Mouse (Mus musculus): ENCODE results near the gene Gpat2. TPM values are rescaled to one million over a fixed set of nuclear protein-coding genes. Genes with fewer than 3 reads are reported as not detected.

Gpat2 gene
- total RNA-seq, 4 experiments from 2014 or later, result not detected

DNA sequence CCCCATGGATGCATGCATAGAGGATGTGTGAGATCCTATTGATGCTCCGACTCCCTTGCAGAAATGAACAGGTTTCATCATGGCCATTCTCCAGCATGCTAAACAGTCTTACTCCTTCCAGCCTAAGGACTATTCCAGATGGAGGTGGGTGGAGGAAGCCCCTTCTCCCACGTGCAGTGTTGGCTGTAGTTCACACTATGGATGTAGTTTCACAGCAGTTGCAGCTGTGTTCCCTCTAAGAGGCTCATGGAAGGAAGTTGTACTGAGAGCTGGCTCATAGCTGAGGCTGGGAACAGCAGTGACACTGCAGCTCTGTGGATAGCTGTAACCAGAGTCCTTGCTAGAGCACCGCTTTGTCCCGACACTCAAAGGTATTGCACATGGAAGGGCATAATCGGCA lies 12.7 kb downstream of the Gpat2 start:
- DNase-seq (ENCODE audit: low spot score), result no peak

DNA sequence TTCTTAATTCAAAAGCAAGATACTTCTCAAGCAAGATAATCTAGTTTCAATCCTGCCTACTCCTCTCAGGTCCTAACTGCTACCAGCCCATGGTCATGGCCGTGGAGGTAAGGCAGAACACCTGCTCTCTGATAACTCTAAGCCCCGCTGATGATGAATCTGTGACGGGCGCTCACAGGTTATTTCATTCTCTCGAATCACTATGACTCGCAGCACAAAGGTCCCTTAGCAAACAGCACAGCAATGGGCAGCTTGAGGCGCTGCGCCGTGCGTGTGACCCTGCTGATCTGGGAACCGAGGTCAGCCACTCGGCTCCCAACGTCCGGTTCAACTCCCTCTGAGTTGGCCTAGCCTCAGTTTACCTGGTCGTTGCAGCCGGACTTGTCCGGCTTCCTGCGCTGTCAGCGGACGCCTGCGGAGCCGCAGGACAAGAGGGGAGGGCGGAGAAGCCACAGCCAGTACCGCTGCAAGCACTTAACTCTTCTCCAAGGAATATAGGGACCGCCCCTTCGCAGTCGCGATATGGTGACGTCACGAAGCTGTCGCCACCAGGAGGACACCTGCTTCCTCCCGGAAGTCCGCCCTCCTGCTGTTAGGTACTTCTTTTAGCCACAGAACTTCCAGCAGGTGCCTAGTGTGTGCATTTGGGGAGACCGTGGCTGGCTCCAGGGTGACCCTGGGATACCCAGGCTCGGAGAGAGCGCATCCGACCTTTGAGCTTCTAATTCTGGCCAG lies 19.2 kb downstream of the Gpat2 start, which contains the start of gene Fahd2a:
Fahd2a (minus strand) TSS at position 511 of the 735 bp plus-strand sequence.
- DNase-seq (ENCODE audit: low spot score), result peak; percentile 77

DNA sequence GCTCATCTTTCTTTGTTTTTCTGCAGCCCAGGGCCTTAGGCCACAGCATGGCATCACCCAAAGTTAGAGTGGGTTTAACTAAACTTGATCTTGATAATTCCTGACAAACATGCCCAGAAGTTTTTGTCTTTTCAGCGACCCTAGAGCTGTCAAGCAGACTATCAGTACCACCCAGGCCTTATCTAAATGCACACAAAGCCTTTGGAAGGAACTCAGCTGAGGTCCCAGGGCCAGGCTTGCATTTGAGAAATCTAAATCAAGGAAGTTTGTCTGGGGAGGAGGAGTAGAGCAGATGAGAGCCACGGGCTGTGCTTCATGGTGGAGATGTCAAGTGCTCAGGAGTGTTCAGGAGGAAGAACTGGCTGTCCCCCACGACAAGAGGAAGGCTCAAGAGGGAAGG lies 21.8 kb downstream of the Gpat2 start:
- DNase-seq (ENCODE audit: low spot score), result no peak

DNA sequence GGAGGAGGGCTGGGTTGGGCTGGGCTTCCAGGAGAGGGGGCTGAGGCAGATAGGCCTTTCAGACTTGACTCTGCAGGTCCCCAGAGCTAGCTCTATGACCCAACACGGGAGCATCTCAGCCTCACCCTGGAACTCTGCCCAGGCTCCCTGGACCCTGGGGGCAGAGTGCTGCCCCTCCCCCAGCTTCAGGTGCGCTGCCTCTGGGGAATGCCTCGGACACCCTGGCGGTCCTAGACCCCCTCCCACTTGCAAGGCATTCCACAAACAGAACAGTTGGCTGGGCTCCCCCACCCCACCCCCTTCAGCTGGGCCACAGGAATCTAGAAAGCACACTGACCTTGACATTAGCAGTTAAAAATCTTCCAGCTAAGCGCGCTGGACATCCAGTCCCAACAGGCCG lies 24.7 kb downstream of the Gpat2 start:
- no peak for DNase-seq (ENCODE audit: low spot score)

DNA sequence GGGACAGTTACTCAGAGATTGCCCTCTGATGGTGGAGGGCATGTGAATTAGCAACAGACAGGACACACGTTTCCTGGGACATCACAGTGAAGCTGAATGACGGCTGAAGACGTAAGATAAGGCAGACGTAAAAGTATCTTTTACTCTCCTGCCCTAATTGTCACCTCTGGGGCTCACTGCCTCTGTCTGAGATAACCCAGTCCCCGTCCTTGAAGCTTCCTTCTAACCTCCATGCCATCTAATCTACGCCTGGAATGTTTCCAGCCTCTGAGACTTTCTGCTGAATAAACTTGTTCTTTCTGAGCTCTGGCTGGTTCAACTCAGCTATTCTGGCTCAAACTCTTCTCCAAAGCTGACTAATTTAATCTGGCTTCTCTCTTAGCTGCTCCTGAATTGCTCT lies 26.7 kb downstream of the Gpat2 start:
- DNase-seq (ENCODE audit: low spot score), result no peak

DNA sequence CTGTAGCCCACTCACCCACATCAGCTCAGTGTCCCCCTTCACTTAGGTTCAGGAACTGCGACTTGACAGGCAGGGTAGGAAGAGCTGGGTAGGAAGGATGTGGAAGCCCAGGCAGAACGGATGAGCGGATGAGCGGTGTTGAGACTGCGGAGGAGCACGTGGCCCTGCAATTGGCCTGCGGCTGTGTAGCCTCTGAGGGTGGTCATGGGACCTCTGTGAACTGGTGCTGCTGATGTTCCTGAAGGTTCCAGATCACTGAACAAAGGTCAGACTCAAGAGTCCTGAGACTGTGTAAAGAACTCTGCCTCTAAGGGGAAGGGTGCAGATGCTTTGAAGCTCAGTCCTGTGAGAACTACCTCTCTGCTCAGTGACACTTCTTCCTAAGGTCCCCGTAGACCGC lies 28.1 kb downstream of the Gpat2 start:
- no peak for DNase-seq (ENCODE audit: low spot score)

DNA sequence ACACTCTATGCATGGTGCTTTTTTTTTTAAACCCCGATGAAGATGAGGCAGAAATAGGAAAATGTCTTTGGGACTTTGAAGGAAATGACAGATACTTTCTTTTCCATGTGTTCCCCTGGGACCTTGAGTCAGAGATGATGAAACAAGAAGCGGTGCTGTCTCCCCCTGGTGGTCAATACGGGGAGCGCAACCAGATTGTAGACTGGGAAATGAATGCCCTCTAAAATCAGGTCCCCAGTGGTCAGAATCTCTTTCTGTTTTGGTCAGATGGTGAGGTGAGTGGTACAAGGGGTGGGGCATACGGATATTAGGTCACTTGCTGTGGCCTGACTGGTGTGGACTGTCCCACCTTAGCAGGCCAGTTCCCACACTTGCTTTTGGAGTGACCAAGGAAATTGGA lies 28.8 kb downstream of the Gpat2 start:
- DNase-seq (ENCODE audit: low spot score), result peak; percentile 77

DNA sequence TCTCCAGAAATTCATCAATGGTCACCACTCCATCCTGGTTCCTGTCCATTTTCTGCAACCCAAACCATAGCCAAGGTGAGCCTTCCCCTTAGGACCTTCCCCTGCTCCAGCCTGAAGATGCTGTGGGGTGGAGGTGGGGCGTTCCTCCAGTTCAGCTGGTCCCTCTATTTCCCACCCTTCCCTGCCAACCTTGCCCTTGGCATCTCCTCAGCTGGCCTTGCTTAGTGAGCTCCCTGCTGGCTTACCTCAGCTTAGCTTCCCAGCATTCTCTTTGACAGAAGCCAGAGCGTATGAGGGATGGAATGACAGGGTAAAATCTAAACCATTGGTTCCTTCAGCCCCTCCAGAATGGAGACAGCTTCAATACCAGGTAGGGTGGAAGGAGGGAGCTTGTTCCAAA lies 34.3 kb downstream of the Gpat2 start:
- no peak for DNase-seq (ENCODE audit: low spot score)

DNA sequence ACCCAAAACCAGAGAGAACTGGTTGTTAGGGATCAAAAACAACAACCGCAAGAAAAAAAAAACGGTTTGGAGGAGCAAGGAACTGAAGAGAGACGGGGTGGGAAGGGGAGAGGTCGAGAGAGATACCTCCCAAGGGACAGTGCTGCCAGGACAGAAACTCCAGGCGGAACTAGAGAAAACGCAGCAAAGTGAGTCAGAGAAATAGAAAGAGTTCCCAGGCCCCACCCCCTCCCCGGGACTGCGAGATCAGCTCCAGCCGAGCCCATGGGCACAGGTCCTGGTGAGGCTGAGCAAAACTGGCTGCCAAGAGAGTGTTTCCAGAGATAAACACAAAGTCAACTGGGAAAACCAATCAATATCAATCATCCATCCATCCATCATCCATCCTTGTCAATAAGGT lies 36.4 kb downstream of the Gpat2 start:
- no peak for DNase-seq (ENCODE audit: low spot score)

DNA sequence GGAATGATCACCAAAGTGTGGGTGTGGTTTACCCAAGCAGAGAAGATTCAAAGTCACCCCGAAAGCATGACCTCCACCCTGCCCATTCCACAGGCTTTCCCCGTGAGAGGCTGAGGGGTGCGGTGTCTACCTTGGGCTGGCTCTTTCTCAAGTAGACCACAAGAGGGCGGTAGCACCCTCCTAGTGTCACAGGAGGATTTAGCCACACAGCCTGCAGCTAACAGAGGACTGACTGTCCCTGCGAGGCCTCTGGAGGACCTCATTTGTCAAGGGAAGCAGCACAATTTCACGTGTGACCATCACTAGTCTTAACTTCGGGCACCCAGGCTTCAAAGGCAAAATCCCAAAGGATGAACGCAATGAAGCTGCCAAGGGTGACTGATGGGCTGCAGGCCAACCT lies 37.3 kb downstream of the Gpat2 start:
- DNase-seq (ENCODE audit: low spot score), result peak; percentile 60

DNA sequence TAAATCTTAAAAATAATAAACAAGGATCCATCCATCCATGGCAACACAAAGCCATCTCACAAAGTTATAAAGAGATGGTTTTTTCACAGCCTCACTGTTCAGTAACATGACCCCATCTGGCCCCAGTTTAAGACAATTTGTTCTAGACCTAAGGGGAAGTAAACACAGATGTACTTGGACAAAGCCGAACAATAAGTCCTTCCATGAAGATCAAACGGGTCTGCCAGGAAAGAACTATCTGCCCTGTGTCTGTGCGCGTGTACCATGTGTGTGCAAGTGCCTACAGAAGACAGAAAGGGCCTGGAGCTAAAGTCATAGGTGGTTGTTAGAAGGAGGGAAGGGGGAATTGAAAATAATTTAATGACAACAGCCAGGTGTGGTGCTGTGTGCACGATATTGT lies 45.2 kb downstream of the Gpat2 start:
- DNase-seq (ENCODE audit: low spot score), result no peak

DNA sequence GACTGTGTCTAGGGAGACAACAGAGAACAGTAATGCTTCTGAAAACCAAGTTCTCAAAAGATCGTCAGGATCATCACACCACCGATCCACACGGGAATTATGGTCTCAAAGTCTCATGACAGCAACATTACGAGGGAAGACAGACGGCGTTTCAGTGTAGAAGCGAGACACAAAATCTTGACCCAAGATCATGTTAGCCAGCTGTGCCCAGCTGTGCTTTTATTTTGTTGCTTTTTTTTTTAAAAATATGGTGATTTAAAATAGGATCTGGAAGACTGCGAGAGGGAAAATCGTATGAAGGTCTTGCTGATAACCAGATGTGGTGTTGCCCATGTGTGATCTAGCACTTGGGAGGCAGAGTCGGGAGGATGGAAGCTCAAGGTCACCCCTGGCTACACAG lies 45.7 kb downstream of the Gpat2 start:
- DNase-seq (ENCODE audit: low spot score), result no peak

DNA sequence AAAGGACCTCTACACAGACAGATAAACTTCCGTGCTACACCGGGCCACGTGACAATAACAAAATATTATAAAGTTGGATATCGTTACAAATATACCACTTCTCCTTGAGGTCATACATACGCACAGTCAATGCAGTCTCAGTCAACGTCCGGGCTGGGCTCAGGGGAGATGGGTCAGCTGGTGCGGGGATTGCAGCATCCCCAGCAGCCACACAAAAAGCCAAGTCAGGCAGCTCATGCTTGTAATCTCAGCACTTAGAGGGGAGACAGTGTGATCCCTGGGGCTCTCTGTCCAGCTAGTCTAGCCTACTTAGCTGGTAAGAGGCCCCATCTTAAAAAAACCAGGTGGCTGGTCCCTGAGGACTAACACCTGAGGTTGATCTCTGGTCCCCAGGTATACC lies 46.3 kb downstream of the Gpat2 start:
- DNase-seq (ENCODE audit: low spot score), result no peak

DNA sequence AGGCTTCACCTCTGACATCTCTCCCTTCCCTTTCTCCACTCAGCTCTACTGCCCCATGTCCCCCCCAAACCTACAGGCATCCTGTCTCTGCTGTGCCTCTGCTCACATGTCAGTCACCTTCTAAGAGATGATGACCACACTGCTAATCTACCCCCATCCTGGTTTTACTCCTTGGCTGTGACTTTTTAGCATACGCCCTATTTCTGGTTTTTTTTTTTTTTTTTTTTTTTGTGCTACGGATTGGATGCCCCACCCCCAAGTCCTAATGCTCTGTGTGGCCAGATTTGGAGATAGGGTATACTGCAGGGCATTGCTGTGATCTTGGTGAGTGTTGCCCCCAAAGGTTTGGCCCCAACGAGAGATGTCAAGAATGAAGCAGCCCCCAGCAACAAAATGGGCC lies 47.3 kb downstream of the Gpat2 start:
- no peak for DNase-seq (ENCODE audit: low spot score)

DNA sequence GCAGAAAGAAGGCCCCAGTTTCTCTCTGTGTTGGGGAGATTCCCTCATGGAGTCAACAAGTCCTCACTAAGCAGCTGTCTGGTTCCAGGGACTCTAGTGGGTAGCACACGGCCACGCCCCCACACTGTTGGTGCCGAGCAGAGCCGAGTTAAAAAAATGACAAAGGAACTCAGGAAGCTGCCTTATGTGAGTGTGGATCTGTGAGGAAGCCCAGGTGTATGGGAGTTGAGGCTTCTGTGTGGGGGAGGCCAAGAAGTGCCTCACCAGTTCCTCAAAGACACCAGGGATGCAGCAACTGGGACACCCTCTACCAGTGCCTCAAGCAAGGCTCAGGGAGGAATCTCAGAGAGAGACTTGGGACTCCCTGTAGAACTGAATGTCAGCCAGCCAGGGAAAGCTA lies 54.2 kb downstream of the Gpat2 start:
- no peak for DNase-seq (ENCODE audit: low spot score)

DNA sequence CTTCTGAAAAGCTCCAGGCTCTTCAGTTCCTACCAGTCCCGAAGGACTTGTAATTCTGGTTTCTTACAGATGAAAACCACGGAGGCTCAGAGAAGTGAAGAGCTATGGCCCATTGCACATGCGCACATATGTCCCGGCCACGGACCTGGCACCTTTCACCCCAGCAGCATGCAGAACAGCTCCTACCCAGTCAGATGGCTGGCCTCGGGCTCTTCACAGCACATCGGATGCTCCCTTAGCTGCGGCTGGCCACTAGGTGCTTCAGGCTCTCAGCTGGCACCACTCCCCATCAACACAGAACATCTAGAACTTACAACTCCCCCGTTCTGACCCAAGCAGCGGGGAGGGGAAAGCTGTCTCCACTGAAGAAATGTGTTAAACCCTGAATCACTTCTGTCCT lies 54.8 kb downstream of the Gpat2 start:
- DNase-seq (ENCODE audit: low spot score), result no peak

DNA sequence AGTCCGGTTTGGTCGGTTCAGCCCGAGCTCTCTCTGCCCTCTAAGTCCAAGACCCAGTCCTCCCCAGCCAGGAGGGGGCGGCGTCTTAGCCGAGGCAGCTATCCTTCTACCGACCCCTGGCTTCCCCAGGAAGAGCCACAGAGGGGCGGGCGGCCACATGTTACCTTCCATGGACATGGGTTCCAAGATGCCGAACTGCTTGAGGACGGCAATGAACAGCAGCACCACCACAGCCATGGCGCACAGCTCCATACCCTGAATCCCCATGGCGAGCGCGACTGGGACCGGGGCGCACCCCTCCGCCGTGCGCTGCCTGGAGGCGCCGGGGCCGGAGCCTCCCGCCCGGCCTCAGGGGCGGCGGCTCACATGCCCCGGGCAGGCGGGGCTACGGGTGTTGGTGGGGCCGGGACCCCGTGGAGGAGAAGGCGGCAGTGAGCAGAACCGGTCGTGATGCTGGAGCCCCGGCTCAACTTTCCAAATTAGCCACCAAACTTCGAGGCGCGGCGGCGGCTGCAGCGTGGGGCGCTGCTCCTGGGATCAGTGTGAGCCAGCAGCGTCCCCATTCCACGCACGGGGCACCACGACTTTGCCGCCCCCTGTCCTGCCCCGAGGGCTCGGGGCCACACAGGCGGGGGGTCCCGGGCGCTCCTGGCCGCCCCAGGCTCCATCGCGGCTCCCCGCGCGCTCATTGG lies 57.0 kb downstream of the Gpat2 start:
- DNase-seq (ENCODE audit: low spot score), result no peak

DNA sequence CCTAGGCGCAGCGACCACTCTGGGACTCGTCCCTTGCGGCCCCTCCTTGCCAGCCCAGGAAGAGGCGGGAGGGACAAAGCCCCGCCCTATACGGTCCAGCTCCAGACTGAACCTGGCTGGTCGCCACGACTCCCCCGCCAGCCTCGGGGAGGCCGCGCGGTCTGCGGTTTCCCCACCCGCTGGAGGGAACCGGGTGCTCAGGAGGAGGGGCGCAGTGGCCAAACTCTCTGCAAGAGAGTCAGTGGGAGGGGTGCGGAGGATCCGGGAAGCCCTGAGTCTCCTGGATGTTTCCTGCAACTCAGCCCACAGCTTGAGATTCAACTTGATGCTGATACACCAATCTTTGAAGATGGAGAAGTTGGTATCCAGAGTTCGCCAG lies 57.5 kb downstream of the Gpat2 start:
- DNase-seq (ENCODE audit: low spot score), result peak; percentile 86

DNA sequence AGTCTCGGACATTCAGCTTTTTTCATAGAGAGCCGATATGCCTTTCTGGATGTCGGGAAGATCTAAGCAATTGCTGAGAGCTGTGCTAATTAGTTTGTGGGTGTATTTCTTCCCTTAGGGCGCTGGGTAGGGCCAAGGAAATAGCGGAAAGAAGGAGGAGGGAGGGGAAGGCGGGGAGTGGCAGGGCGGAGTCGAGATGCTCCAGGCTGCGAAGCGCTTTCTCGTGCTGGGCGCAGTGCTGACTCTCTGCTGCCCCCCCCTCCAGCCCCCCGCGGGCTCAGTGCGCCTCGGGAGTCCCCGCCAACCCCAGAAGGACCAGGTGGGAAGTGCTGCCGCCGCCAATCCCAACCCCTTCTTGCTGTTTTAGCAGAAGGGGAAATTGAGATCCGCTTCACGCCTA lies 58.0 kb downstream of the Gpat2 start:
- DNase-seq (ENCODE audit: low spot score), result peak; percentile 62

DNA sequence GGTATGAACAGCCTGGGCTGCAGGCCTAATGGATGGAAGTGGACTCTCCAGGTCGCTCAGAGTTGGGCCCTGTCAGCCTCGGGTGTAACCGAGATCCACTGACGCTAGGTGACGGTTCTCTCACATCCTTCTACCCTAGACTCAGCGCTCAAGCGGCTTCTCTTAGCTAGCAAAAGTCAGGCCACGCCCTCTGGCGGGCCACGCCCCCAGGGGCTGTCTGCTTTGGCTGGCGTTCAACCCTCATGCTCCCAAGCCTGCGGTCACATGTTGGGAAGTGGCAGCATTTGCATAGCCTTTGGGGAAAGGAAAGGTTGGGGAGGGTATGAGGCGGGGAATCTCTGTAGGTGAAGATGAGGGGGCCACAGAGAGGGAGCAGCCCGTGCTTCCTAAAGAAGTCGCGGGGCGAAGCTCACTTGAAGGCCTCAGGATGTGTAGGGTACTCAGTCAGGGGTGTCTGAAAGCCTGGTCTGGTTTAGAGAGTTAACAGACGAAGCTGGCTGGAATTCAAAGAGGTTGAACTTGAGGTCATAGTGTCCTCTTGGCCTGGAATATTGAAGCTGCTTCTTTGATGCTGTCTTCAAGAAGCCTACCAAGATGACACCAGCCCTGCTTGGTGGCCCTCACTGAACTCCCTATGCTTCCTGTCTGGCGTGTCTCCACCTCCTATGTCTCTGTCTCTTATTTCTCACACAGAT lies 59.6 kb downstream of the Gpat2 start:
- DNase-seq (ENCODE audit: low spot score), result peak; percentile 67
